Mouse (Mus musculus): ENCODE measurements around the gene Olfr374. TPM values are rescaled to one million over a fixed set of nuclear protein-coding genes. Genes with fewer than 3 reads are reported as not detected.

The Olfr374 gene
- polyA plus RNA-seq, 1 experiment from 2014 or later, result not detected

DNA sequence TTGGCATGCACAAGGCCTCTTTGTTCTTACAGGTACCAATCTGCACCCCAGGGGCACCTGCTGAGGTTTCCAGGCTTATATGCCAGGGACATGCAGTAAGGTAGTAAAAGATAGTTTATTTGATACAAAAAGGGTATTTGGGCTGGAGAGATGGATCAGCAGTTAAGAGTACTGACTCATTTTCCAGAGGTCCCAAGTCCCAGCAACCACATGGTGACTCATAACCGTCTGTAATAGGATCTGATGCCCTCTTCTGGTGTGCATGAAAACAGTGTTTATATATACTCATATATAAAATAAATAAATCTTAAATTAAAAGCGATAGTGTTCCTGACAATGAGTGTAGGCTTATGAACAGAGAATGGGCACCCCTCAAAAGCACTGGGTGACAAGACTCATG lies 51.3 kb downstream of the Olfr374 start:
- Histone ChIP-seq H3K9ac (ENCODE audit: low read length) (no peak overlapping the region), H3K27me3 (ENCODE audit: control insufficient read depth, insufficient read depth, low read length) (no peaks in the 10 kb centered on the region), H3K4me3 (ENCODE audit: low read depth, low read length) (no peak overlapping the region), H3K27ac (ENCODE audit: low read depth, low read length) (no peak overlapping the region), H3K36me3 (ENCODE audit: control insufficient read depth, insufficient read depth, low read length) (no peaks in the 10 kb centered on the region), H3K4me2 (ENCODE audit: low read depth) (no peak overlapping the region), H3K4me1 (ENCODE audit: control insufficient read depth, insufficient read depth, low read length) (peaks cover 8% of the 10 kb centered on the region), H3K9me3 (ENCODE audit: control insufficient read depth, low read length) (no peaks in the 10 kb centered on the region)
- WGBS, result 90% methylated on average over 2 of the region's 2 CpGs
- ATAC-seq (ENCODE audit: insufficient read depth, low FRiP score, low TSS enrichment), result no peak
- no peak for DNase-seq (ENCODE audit: low spot score)

- H3K9ac ChIP-seq (ENCODE audit: low read length), result no peak overlapping the region
- ATAC-seq (ENCODE audit: insufficient read depth, low FRiP score, low TSS enrichment), result no peak
- no peaks in the 10 kb centered on the region for H3K27me3 ChIP-seq (ENCODE audit: control insufficient read depth, insufficient read depth, low read length)
- H3K36me3 ChIP-seq (ENCODE audit: control insufficient read depth, insufficient read depth, low read length), result no peaks in the 10 kb centered on the region
- DNase-seq (ENCODE audit: low spot score), result no peak
- no peak overlapping the region for H3K4me2 ChIP-seq (ENCODE audit: low read depth)
- H3K4me3 ChIP-seq (ENCODE audit: low read depth, low read length), result no peak overlapping the region
- 81% methylated on average over 3 of the region's 3 CpGs for WGBS
- no peak overlapping the region for H3K27ac ChIP-seq (ENCODE audit: low read depth, low read length)
- no peaks in the 10 kb centered on the region for H3K9me3 ChIP-seq (ENCODE audit: control insufficient read depth, low read length)
- peaks cover 8% of the 10 kb centered on the region for H3K4me1 ChIP-seq (ENCODE audit: control insufficient read depth, insufficient read depth, low read length)
These were observed 51.9 kb downstream of the Olfr374 start for GRCm38 (mm10) chr8:72158726-72159125.

GRCm38 (mm10) chr8:72160007-72160406 lies 53.2 kb downstream of the Olfr374 start:
- Histone ChIP-seq H3K27ac (ENCODE audit: low read depth, low read length) (no peak overlapping the region), H3K4me3 (ENCODE audit: low read depth, low read length) (no peak overlapping the region), H3K36me3 (ENCODE audit: control insufficient read depth, insufficient read depth, low read length) (no peaks in the 10 kb centered on the region; the same call in 1 of the 2 replicates), H3K9ac (ENCODE audit: low read length) (no peak overlapping the region), H3K4me1 (ENCODE audit: control insufficient read depth, insufficient read depth, low read length) (peaks cover 8% of the 10 kb centered on the region), H3K9me3 (ENCODE audit: control insufficient read depth, low read length) (no peaks in the 10 kb centered on the region), H3K27me3 (ENCODE audit: control insufficient read depth, insufficient read depth, low read length) (no peaks in the 10 kb centered on the region), H3K4me2 (ENCODE audit: low read depth) (peak overlapping the region; percentile 33)
- WGBS, result 75% methylated on average over 3 of the region's 3 CpGs
- DNase-seq (ENCODE audit: low spot score) (no peak), ATAC-seq (ENCODE audit: insufficient read depth, low FRiP score, low TSS enrichment) (no peak)

- Histone ChIP-seq H3K4me3 (ENCODE audit: low read depth, low read length) (peak within 1 kb of the TSS; percentile 95), H3K9ac (ENCODE audit: low read length) (peak within 1 kb of the TSS; percentile 86), H3K36me3 (ENCODE audit: control insufficient read depth, insufficient read depth, low read length) (no peaks in the 10 kb centered on the region; the same call in 1 of the 2 replicates), H3K4me1 (ENCODE audit: control insufficient read depth, insufficient read depth, low read length) (peaks cover 8% of the 10 kb centered on the region), H3K4me2 (ENCODE audit: low read depth) (peak within 1 kb of the TSS; percentile 72), H3K27me3 (ENCODE audit: control insufficient read depth, insufficient read depth, low read length) (no peaks in the 10 kb centered on the region), H3K27ac (ENCODE audit: low read depth, low read length) (0 out of 2 replicates have a peak within 1 kb of the TSS, but pooled peaks have one; percentile 45), H3K9me3 (ENCODE audit: control insufficient read depth, low read length) (no peaks in the 10 kb centered on the region)
- DNase-seq (ENCODE audit: low spot score), result peak; percentile 99
- WGBS, result under 1% methylated on average over 82 of the region's 82 CpGs
- peak; percentile 99 for ATAC-seq (ENCODE audit: insufficient read depth, low FRiP score, low TSS enrichment)
These were observed 54.2 kb downstream of the Olfr374 start, which contains the start of gene Rab8a for GRCm38 (mm10) chr8:72160707-72161697. Gene Rab8a (plus strand): TSS chr8:72161200.

DNA sequence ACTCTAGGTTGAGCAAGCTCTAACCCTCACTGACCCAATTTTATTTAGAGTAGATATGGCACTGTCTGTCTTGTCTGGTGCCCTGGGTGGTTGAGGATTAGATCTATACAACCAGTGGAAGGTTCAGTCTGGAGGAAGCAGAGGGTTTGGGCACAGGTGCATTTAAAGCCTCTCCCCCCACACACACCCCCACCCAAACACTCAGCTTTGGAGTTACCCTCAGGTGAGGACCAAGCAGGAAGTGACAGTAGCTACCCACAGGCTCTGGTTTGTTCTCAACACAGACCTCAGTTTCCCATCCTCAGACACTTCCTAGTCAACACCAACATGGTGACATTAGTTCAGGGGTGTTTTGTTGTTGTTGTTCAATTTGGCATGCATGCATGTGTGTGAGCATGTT lies 56.0 kb downstream of the Olfr374 start:
- H3K9ac ChIP-seq (ENCODE audit: low read length), result no peak overlapping the region
- ATAC-seq (ENCODE audit: insufficient read depth, low FRiP score, low TSS enrichment), result no peak
- no peaks in the 10 kb centered on the region for H3K27me3 ChIP-seq (ENCODE audit: control insufficient read depth, insufficient read depth, low read length)
- no peak for DNase-seq (ENCODE audit: low spot score)
- H3K9me3 ChIP-seq (ENCODE audit: control insufficient read depth, low read length), result no peaks in the 10 kb centered on the region
- H3K4me3 ChIP-seq (ENCODE audit: low read depth, low read length), result no peak overlapping the region
- H3K4me1 ChIP-seq (ENCODE audit: control insufficient read depth, insufficient read depth, low read length), result peaks cover 8% of the 10 kb centered on the region
- no peaks in the 10 kb centered on the region; the same call in 1 of the 2 replicates for H3K36me3 ChIP-seq (ENCODE audit: control insufficient read depth, insufficient read depth, low read length)
- no peak overlapping the region for H3K4me2 ChIP-seq (ENCODE audit: low read depth)
- no peak overlapping the region for H3K27ac ChIP-seq (ENCODE audit: low read depth, low read length)

Other genes with a start within 250 kb of the Olfr374 start
- 6.6 and 6.7 TPM in 2 replicates for gene Zfp709, start 225.0 kb upstream of the Olfr374 start, polyA plus RNA-seq (2014; fragmentation: Nextera tagmentation; extraction: Ambion mirVana)
- gene Zfp882, start 198.4 kb upstream of the Olfr374 start, polyA plus RNA-seq (2014; fragmentation: Nextera tagmentation; extraction: Ambion mirVana), result 7.2 and 8.1 TPM in 2 replicates
- 35.5 and 36.4 TPM in 2 replicates for gene Zfp617, start 198.4 kb upstream of the Olfr374 start, polyA plus RNA-seq (2014; fragmentation: Nextera tagmentation; extraction: Ambion mirVana)
- gene Zfp961, start 156.0 kb upstream of the Olfr374 start, polyA plus RNA-seq (2014; fragmentation: Nextera tagmentation; extraction: Ambion mirVana), result 22.9 and 23.9 TPM in 2 replicates
- gene Cyp4f18, start 97.4 kb upstream of the Olfr374 start, polyA plus RNA-seq (2014; fragmentation: Nextera tagmentation; extraction: Ambion mirVana), result 0.36 and 0.92 TPM in 2 replicates
- not detected in 2 replicates for gene Olfr372, start 65.8 kb upstream of the Olfr374 start, polyA plus RNA-seq (2014; fragmentation: Nextera tagmentation; extraction: Ambion mirVana)
- not detected in 2 replicates for gene Olfr373, start 23.9 kb upstream of the Olfr374 start, polyA plus RNA-seq (2014; fragmentation: Nextera tagmentation; extraction: Ambion mirVana)
- gene Tpm4, start 27.9 kb downstream of the Olfr374 start, polyA plus RNA-seq (2014; fragmentation: Nextera tagmentation; extraction: Ambion mirVana), result 554 and 563 TPM in 2 replicates
- gene Rab8a, start 54.2 kb downstream of the Olfr374 start, polyA plus RNA-seq (2014; fragmentation: Nextera tagmentation; extraction: Ambion mirVana), result 105 and 110 TPM in 2 replicates
- not detected in 2 replicates for gene Hsh2d, start 82.6 kb downstream of the Olfr374 start, polyA plus RNA-seq (2014; fragmentation: Nextera tagmentation; extraction: Ambion mirVana)
- gene Cib3, start 105.8 kb downstream of the Olfr374 start, polyA plus RNA-seq (2014; fragmentation: Nextera tagmentation; extraction: Ambion mirVana), result not detected in 2 replicates
- not detected in 2 replicates for gene Gm11034, start 106.6 kb downstream of the Olfr374 start, polyA plus RNA-seq (2014; fragmentation: Nextera tagmentation; extraction: Ambion mirVana)
- 80.1 and 80.6 TPM in 2 replicates for gene Fam32a, start 112.7 kb downstream of the Olfr374 start, polyA plus RNA-seq (2014; fragmentation: Nextera tagmentation; extraction: Ambion mirVana)
- gene Ap1m1, start 133.0 kb downstream of the Olfr374 start, polyA plus RNA-seq (2014; fragmentation: Nextera tagmentation; extraction: Ambion mirVana), result 178 and 184 TPM in 2 replicates
- gene Gm10282, start 198.2 kb downstream of the Olfr374 start, polyA plus RNA-seq (2014; fragmentation: Nextera tagmentation; extraction: Ambion mirVana), result 35.7 and 38.2 TPM in 2 replicates
- gene Klf2, start 212.0 kb downstream of the Olfr374 start, polyA plus RNA-seq (2014; fragmentation: Nextera tagmentation; extraction: Ambion mirVana), result 6.0 and 6.2 TPM in 2 replicates

Data from neural tube, embryonic 11.5 days (tissue).